Mouse (Mus musculus) E14TG2a.4 (cell line): ENCODE measurements around the gene Efnb3.

ENCODE experiments used
- H3K27me3 ChIP-seq: 2 replicates; pipeline ENCODE4 v1.6.1; 2014; ENCODE audit warnings: low read length, control low read depth; ENCODE audit not compliant: insufficient read depth
- H3K36me3 ChIP-seq: 2 replicates; pipeline ENCODE4 v1.6.1; 2014; ENCODE audit warnings: low read length, control low read depth; ENCODE audit not compliant: insufficient read depth
- H3K4me1 ChIP-seq: replicated peaks from 2 replicates; pipeline ENCODE4 v1.6.1; 2014; ENCODE audit warnings: low read depth, low read length, control low read depth
- H3K4me3 ChIP-seq: replicated peaks from 2 replicates; pipeline ENCODE4 v1.5.1; 2014; ENCODE audit warnings: mild to moderate bottlenecking, low read length
- H3K9me3 ChIP-seq: 2 replicates; pipeline ENCODE4 v1.6.1; 2014; ENCODE audit warnings: low read length, control low read depth
- CTCF ChIP-seq: conservative IDR thresholded peaks from 2 replicates; pipeline ENCODE4 v1.5.1; 2014; ENCODE audit warnings: low read length
- NANOG ChIP-seq: IDR thresholded peaks from 2 replicates; pipeline ENCODE4 v1.6.1; 2014; ENCODE audit warnings: borderline replicate concordance, low read length, mixed read lengths
- POU5F1 ChIP-seq: IDR thresholded peaks from 2 replicates; pipeline ENCODE4 v1.6.1; 2014; ENCODE audit warnings: low read length, borderline replicate concordance

Gene Efnb3

DNA sequence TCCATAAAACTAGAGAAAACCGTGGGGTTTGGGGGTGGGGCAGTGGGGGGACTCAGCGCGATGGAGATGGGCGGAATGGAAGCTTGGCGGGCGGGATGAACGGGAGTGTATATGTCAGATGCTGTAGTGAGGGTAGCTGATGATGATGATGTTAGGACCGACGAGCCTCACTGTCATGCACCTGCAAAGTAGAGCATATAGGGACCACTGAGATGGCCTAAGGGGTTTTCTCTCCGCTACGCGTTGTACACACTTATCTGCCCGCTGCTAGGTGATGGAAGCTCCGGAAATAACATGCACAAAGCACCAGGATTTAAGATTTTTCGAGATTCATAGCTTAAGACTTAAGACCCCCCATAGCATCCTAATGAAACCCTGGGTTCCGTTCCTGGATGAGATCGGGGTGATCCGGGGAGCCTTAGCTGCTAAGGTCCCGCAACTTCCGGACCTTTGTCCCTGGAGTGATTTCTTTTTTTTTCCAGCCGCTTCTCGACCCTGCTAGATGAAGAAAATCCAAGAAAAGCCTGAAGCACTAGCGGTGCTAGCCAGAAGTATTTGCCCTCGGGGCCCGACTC lies 20.7 kb upstream of the Efnb3 start:
- Histone ChIP-seq H3K9me3 (no peaks in the 10 kb centered on the region), H3K27me3 (no peaks in the 10 kb centered on the region), H3K36me3 (peaks cover 60% of the 10 kb centered on the region), H3K4me3 (peak overlapping the region; percentile 98), H3K4me1 (peaks cover 71% of the 10 kb centered on the region)
- no peak for TF ChIP-seq POU5F1
- no peak for TF ChIP-seq CTCF
- TF ChIP-seq NANOG: no peak

- Histone ChIP-seq H3K36me3 (peaks cover 60% of the 10 kb centered on the region), H3K4me1 (peaks cover 71% of the 10 kb centered on the region), H3K9me3 (no peaks in the 10 kb centered on the region), H3K4me3 (peak within 1 kb of the TSS; percentile 99), H3K27me3 (no peaks in the 10 kb centered on the region)
- TF ChIP-seq POU5F1 (no peak), NANOG (no peak), CTCF (no peak)
These were observed 20.1 kb upstream of the Efnb3 start, which contains the start of the genes Wrap53 and Trp53 for GRCm38 (mm10) chr11:69580091-69580514. Gene Wrap53, minus strand, starts transcription at chr11:69580255. Gene Trp53, plus strand, starts transcription at chr11:69580359.

DNA sequence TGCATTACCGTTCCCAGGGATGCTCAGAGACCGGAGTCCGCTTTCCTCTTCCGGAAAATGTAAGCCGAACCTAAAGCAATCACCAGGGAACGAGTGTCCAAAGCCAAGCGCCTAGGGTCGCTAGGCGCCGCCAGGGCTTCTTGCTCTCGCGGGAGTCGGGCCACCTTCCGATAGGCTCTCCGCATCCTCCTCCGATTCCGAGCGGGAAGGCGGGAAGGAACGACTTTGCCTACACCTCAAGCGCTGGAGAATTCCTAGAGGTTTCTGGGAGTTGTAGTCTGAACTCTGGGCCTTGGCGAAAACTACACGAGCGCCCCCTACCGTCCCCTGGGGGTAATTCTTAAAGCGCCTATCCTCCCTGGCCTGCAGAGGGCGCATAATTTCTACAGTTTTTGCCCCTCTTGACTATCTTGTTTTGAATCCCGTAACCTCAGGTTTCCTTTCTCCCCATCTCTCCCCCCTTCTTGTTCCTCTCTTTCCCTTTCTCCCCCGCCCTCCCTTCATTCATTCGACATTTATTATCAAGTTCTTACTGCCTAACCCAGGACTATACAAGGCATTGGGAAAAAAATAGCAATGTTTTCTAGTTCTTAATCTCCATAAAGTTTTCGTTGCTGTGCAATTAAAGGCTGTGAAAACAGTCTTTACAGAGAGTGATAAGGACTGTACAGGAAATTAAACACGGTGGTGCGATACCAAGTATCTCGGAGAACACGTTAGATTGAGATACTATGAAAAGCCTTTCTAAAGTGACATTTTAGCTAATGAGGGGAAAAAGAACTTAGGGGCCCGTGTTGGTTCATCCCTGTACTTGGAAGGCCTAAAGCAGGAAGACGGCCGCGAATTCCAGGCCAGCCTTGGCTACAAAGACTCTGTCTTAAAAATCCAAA lies 19.4 kb upstream of the Efnb3 start:
- Histone ChIP-seq H3K4me3 (peak overlapping the region; percentile 99), H3K27me3 (no peaks in the 10 kb centered on the region), H3K9me3 (no peaks in the 10 kb centered on the region), H3K4me1 (peaks cover 71% of the 10 kb centered on the region), H3K36me3 (peaks cover 60% of the 10 kb centered on the region)
- TF ChIP-seq CTCF (peak; percentile 99), POU5F1 (no peak)

- peaks cover 60% of the 10 kb centered on the region for H3K36me3 ChIP-seq
- peak overlapping the region; percentile 99 for H3K4me3 ChIP-seq
- no peaks in the 10 kb centered on the region for H3K27me3 ChIP-seq
- TF ChIP-seq CTCF: no peak
- no peak for TF ChIP-seq NANOG
- no peak for TF ChIP-seq POU5F1
- H3K4me1 ChIP-seq: peaks cover 69% of the 10 kb centered on the region
- no peaks in the 10 kb centered on the region for H3K9me3 ChIP-seq
These were observed 18.3 kb upstream of the Efnb3 start for GRCm38 (mm10) chr11:69578301-69578700.

GRCm38 (mm10) chr11:69576307-69576706 lies 16.3 kb upstream of the Efnb3 start:
- Histone ChIP-seq H3K9me3 (no peaks in the 10 kb centered on the region), H3K4me1 (peaks cover 77% of the 10 kb centered on the region), H3K4me3 (no peak overlapping the region), H3K27me3 (no peaks in the 10 kb centered on the region), H3K36me3 (peaks cover 68% of the 10 kb centered on the region)
- no peak for TF ChIP-seq CTCF
- TF ChIP-seq NANOG: no peak
- TF ChIP-seq POU5F1: no peak

GRCm38 (mm10) chr11:69575220-69575619 lies 15.2 kb upstream of the Efnb3 start:
- Histone ChIP-seq H3K36me3 (peaks cover 79% of the 10 kb centered on the region), H3K4me1 (peaks cover 87% of the 10 kb centered on the region), H3K27me3 (no peaks in the 10 kb centered on the region), H3K4me3 (no peak overlapping the region), H3K9me3 (no peaks in the 10 kb centered on the region)
- TF ChIP-seq CTCF (peak; percentile 55), NANOG (no peak)

DNA sequence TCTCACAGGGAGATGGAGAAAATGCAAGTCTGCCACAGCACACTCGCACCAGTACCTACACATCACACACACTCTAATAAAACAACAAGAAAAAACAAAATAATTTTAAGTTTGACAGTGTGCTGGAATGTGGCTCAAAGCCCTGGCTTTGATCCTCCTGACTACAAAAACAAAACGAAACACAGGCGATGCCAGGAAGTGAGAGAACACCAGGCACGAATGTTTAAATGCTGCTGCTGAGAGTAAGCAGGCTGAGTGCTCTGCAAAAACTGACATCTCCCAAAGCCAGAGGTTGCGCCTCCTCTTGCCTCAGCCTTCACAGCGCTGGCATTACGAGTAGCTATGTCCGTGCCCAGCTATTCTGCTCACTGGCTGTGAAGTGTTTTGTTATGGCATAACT lies 5.1 kb upstream of the Efnb3 start:
- no peaks in the 10 kb centered on the region for H3K9me3 ChIP-seq
- no peak overlapping the region for H3K4me3 ChIP-seq
- H3K36me3 ChIP-seq: peaks cover 73% of the 10 kb centered on the region
- TF ChIP-seq CTCF (no peak), NANOG (no peak), POU5F1 (no peak)
- H3K4me1 ChIP-seq: peaks cover 95% of the 10 kb centered on the region
- H3K27me3 ChIP-seq: no peaks in the 10 kb centered on the region

DNA sequence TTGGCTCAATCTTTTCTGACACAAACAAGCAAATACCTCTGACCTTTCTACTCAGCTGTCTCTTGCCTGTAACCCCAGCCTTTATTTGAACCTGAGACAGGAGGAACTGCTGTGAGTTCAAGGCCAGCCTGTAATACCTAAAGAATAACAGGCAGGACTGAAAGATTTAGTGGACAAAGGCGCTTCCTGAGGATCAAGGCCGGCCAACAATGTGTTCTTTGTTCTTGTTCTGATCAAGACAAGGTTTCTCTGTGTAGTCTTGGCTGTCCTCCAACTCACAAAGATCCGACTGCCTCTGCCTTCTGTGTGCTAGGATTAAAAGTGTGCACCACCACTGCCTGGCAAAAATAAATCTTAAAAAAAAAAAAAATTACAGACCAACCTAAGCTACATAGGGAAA lies 4.4 kb upstream of the Efnb3 start:
- peak overlapping the region; percentile 48; the same call in 1 of the 2 replicates for H3K4me3 ChIP-seq
- H3K9me3 ChIP-seq: no peaks in the 10 kb centered on the region
- H3K36me3 ChIP-seq: peaks cover 66% of the 10 kb centered on the region
- peaks cover 7% of the 10 kb centered on the region for H3K27me3 ChIP-seq
- peaks cover 92% of the 10 kb centered on the region for H3K4me1 ChIP-seq
- TF ChIP-seq POU5F1: no peak
- no peak for TF ChIP-seq CTCF
- TF ChIP-seq NANOG: peak; percentile 88

DNA sequence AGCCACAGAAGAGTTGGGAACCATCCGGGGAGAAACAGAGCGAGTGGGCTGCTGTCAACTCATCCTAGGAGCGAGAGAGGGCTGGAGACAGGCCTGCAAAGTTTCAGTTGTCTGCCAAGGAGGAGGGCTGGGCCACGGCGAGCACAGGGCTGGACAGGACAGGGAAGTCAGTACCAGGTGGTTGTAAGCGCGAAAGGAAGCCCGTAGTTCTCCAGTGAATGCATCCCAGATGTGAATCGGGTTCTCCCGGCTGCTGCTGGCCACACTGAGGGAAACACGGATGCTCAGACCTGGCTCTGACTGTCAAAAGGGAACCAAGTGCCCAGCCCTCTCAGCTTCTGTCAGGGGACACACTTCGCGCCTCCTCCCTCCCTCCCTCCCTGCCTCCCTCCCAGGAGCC lies 3.4 kb upstream of the Efnb3 start:
- Histone ChIP-seq H3K4me1 (peaks cover 94% of the 10 kb centered on the region), H3K27me3 (peaks cover 17% of the 10 kb centered on the region), H3K36me3 (peaks cover 57% of the 10 kb centered on the region), H3K9me3 (no peaks in the 10 kb centered on the region), H3K4me3 (peak overlapping the region; percentile 78)
- TF ChIP-seq CTCF: no peak
- no peak for TF ChIP-seq POU5F1
- no peak for TF ChIP-seq NANOG
